Mouse (Mus musculus) heart, postnatal 0 days (tissue): ENCODE measurements around the gene Myadm.

Experiments
- CTCF ChIP-seq: IDR thresholded peaks from 2 replicates; pipeline ENCODE4 v1.5.1; 2016; ENCODE audit warnings: antibody characterized with exemption, control low read depth, low read depth
- EP300 ChIP-seq: IDR thresholded peaks from 2 replicates; pipeline ENCODE4 v1.6.1; 2016; ENCODE audit warnings: antibody characterized with exemption, low read depth

GRCm38 (mm10) chr7:3296711-3297110 lies 7.8 kb downstream of the Myadm start:
- no peak for TF ChIP-seq CTCF
- no peak for TF ChIP-seq EP300
